Mouse (Mus musculus) kidney, postnatal 4 days (tissue): ENCODE results near the gene Lipm.

Experiments used
- DNase-seq, 2 experiments: peaks; one replicate each; pipeline ENCODE4 v3.0.0; 2021; ENCODE audit warnings: mixed read lengths in 2 of 2

The Lipm gene

DNA sequence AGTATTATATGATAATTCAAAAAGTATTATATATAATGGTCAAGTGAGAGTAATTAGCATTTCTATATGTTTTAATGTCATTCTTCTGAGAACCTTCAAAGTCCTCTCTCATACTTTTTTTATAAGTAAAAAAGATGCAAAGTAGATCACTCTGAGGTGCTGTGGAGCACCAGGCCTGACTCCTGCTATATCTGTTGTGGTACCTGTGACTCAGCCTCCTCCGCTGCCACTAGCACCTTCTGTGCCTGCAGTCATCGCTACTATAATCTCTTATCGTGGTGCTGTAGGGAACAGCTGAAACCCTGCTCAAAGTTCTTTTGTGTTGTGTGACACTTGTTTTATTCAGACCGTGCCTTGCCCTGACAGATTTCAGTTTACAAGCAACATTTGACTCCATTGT is 65.7 kb downstream of the Lipm start:
- no peak for DNase-seq

DNA sequence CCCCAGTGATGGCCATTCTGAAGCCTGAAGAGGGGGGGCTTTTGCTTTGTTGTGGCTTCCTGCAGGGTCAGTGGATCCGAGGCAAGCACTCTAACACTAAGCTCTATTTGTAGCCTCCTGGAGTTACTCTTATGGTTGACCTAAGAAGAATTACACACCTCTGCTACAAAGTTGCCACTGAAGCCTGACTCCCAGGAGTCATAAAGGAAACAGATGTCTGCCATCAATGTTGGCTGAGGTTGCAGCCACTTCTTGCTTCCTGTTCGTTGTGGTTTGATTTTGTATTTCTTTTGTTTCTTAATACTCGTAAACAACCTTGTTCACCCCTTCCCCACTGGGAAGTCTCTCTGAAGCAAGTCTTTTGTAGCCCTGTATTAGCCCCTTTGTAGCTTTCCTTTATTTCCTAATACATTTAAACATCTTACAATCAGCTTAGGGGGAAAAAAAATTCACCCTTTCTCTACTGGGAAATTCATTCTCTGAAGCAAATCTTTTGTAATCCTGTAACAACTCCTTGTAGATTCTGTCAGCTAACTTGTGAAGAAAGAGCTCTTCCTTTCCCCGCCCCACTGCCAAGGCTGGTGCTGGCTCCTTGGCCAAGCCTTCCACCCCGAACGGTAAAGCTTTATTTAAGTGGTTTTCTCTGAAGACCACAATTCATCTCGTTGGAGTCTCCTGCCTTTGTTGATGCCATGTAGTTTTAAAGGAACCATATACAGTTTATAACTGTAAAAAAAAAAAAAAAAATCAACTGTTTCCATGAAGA is 67.3 kb downstream of the Lipm start:
- DNase-seq: no peak

DNA sequence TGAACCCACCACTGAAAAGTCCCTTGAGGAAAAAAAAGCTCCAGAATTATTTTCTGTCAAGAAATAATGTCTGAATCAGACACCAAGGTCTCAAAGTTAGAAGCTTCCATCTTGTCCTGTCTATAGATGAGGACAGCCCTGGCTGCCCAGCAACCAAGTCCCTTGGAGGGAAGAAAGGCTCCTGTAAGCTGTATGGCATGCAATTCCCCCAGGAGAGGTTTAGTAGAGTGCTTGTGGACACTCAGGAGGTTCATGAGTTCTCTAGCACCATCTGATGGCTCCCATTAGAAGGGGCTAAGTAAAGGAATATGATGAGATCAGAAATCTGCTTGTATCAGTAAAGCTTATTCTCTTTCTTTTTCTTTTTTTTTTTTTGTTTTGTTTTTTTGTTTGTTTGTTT is 68.4 kb downstream of the Lipm start:
- DNase-seq: no peak

DNA sequence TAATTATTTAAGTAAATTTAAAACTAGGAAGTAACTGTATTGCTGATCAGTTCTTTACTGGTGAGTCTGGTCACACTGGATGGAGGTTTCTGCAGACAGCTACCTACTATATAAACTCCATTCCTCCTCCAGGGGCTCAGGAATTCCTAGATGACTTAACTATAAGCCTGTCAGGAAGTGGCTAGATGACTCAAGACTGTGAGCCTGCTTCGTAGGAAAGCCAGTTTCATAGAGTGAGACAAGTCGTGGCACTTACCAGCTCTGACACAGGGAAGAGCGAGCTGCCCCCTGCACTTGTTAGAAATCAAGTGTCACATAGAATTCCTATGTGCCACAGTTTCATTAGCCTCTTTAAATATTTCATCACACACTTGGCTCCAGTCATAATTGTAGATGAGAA is 70.4 kb downstream of the Lipm start:
- no peak for DNase-seq
